Mouse (Mus musculus) E14TG2a.4 (cell line): ENCODE data around the gene Disp1.

ENCODE experiments used
- CTCF ChIP-seq: conservative IDR thresholded peaks from 2 replicates; pipeline ENCODE4 v1.5.1; 2014; ENCODE audit warnings: low read length
- NANOG ChIP-seq: IDR thresholded peaks from 2 replicates; pipeline ENCODE4 v1.6.1; 2014; ENCODE audit warnings: borderline replicate concordance, low read length, mixed read lengths
- POU5F1 ChIP-seq: IDR thresholded peaks from 2 replicates; pipeline ENCODE4 v1.6.1; 2014; ENCODE audit warnings: low read length, borderline replicate concordance

- TF ChIP-seq CTCF (no peak), NANOG (no peak), POU5F1 (no peak)
Observed at GRCm38 (mm10) chr1:183099686-183100085, 121.6 kb downstream of the Disp1 start.
